Mouse (Mus musculus) C2C12 (cell line): ENCODE data around the gene Syngr2.

Experiments used
- CTCF ChIP-seq: IDR thresholded peaks from one replicate; pipeline ENCODE4 v1.5.1; 2011; ENCODE audit not compliant: control insufficient read depth, insufficient read depth, insufficient read length
- MAX ChIP-seq: IDR thresholded peaks from one replicate; pipeline ENCODE4 v1.6.1; 2011; ENCODE audit warnings: mild to moderate bottlenecking, control low read depth
- MYOD1 ChIP-seq: IDR thresholded peaks from one replicate; pipeline ENCODE4 v1.6.1; 2011; ENCODE audit warnings: low read depth; ENCODE audit not compliant: control insufficient read depth, insufficient read length
- MYOG ChIP-seq: IDR thresholded peaks from one replicate; pipeline ENCODE4 v1.6.1; 2011; ENCODE audit not compliant: control insufficient read depth, insufficient read length; ENCODE audit errors: extremely low read depth
- USF1 ChIP-seq: IDR thresholded peaks from one replicate; pipeline ENCODE4 v1.6.1; 2011; ENCODE audit warnings: low read depth, mild to moderate bottlenecking, control low read depth, moderate library complexity

GRCm38 (mm10) chr11:117816389-117816996 lies 7.0 kb downstream of the Syngr2 start:
- no peak for TF ChIP-seq CTCF
- no peak for TF ChIP-seq MAX
- TF ChIP-seq USF1, result no peak
- TF ChIP-seq MYOG, result no peak
- TF ChIP-seq MYOD1, result no peak
